ENCODE assay signal across 8 mouse cellular contexts in the genomic region with DNA sequence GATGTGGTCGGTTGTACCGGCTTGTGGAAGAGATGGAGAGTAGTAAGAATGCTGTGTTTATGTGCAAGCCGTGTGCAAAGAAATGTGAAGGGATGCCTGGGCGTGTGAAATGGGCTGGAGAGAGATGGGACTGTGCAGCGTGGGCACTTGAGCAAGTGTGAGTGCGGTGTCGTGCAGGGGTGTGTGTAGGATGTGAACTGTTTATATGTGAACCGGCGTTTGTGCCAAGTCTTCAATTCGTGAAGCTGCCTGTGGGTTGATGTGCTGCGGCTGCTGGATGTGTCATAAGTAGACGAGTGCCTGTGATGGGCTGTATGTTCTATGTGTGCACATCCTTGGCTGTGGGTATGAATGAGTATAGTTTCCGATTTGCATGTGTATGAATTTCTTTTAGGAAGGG.
A peak's percentile ranks its signal among the peaks of the same experiment; 100 is the strongest.
DNase-seq lines count a peak whose midpoint lies in the region; ATAC-seq and TF ChIP-seq lines count a peak whose summit lies in the region.

No protein-coding gene starts in this region.

- TF ChIP-seq POLR2A in olfactory bulb, adult 2 months (IDR thresholded peaks at IDR 0.05; ENCODE audit: insufficient read depth, low read depth, low read length), result no peak

- no peak for DNase-seq in liver, embryonic 11.5 days (ENCODE audit: low spot score)
- DNase-seq in liver (no peak), MN1 (ENCODE audit: low spot score) (no peak)
- peak; percentile 76 to 88 for DNase-seq in left cerebral cortex, adult 18-20 months (ENCODE audit: low spot score in 2 of 2)
- DNase-seq in testis, postnatal 10 days (ENCODE audit: low spot score), result no peak
- DNase-seq in kidney, adult 18-20 months, result no peak

- TF ChIP-seq CTCF in olfactory bulb, adult 2 months (IDR thresholded peaks at IDR 0.05; ENCODE audit: insufficient read depth, low read depth, low read length), result no peak

- H3K27me3 ChIP-seq in liver, embryonic 11.5 days (replicated peaks; ENCODE audit: control insufficient read depth, insufficient read depth, low read length), result peaks cover 55% of the 10 kb centered on the region
- H3K27me3 ChIP-seq in forebrain, embryonic 13.5 days, result peaks cover 45% of the 10 kb centered on the region

- H3K36me3 ChIP-seq in liver, embryonic 11.5 days (ENCODE audit: control insufficient read depth, insufficient read depth, low read length), result no peaks in the 10 kb centered on the region
- H3K36me3 ChIP-seq in forebrain, embryonic 13.5 days (ENCODE audit: poor library complexity, severe bottlenecking), result no peaks in the 10 kb centered on the region

- H3K27ac ChIP-seq in liver, embryonic 11.5 days (ENCODE audit: low read depth, low read length), result no peak overlapping the region
- H3K27ac ChIP-seq in forebrain, embryonic 13.5 days, result no peak overlapping the region
- peak overlapping the region; percentile 25; the same call in 1 of the 2 replicates for H3K27ac ChIP-seq in olfactory bulb, adult 2 months (ENCODE audit: insufficient read depth, low read depth, low read length)

- H3K9me3 ChIP-seq in liver, embryonic 11.5 days (ENCODE audit: control insufficient read depth, low read length), result no peaks in the 10 kb centered on the region
- no peaks in the 10 kb centered on the region for H3K9me3 ChIP-seq in forebrain, embryonic 13.5 days (replicated peaks)

- no peak for ATAC-seq in liver, embryonic 11.5 days (replicated peaks; ENCODE audit: low FRiP score)
- peak; percentile 33 for ATAC-seq in forebrain, embryonic 13.5 days

- no peak overlapping the region for H3K4me3 ChIP-seq in liver, embryonic 11.5 days (ENCODE audit: low read depth, low read length)
- peak overlapping the region; percentile 48 for H3K4me3 ChIP-seq in forebrain, embryonic 13.5 days
- H3K4me3 ChIP-seq in olfactory bulb, adult 2 months (ENCODE audit: insufficient read depth, low read depth, low read length), result peak overlapping the region; percentile 55

- H3K4me2 ChIP-seq in liver, embryonic 11.5 days, result peak overlapping the region; percentile 76
- H3K4me2 ChIP-seq in forebrain, embryonic 13.5 days, result peak overlapping the region; percentile 98

- no peak overlapping the region for H3K9ac ChIP-seq in liver, embryonic 11.5 days (ENCODE audit: low read depth, low read length)
- H3K9ac ChIP-seq in forebrain, embryonic 13.5 days, result no peak overlapping the region

- no peaks in the 10 kb centered on the region for H3K4me1 ChIP-seq in liver, embryonic 11.5 days (replicated peaks; ENCODE audit: control insufficient read depth, insufficient read depth, low read length)
- H3K4me1 ChIP-seq in forebrain, embryonic 13.5 days, result peaks cover 22% of the 10 kb centered on the region
- H3K4me1 ChIP-seq in olfactory bulb, adult 2 months (ENCODE audit: control insufficient read depth, insufficient read depth, low read length), result peaks cover 10% of the 10 kb centered on the region

- WGBS in liver, embryonic 11.5 days, result 23% methylated on average over 13 of the region's 13 CpGs
- 9% methylated on average over 13 of the region's 13 CpGs for WGBS in forebrain, embryonic 13.5 days
- WGBS in olfactory bulb, adult 2 months, result 5% methylated on average over 13 of the region's 13 CpGs

Comparison
In these comparisons a context has a peak if more than half of its experiments do, and no peak if none do; other contexts are left out.
1. DNase-seq: peak in left cerebral cortex, adult 18-20 months (2 of 2); none in liver, embryonic 11.5 days (single experiment), liver (single experiment), testis, postnatal 10 days (single experiment), MN1 (single experiment) and kidney, adult 18-20 months (single experiment).